Mouse (Mus musculus): ENCODE measurements around the gene Nfe2l2. TPM values are rescaled to one million over a fixed set of nuclear protein-coding genes. Genes with fewer than 3 reads are reported as not detected.
"Not testable (repeated sequence)": the region's sequence is repeated elsewhere in the genome, so short reads cannot be mapped to it uniquely, and the experiment has no call there.

Gene Nfe2l2
- polyA plus RNA-seq, 1 experiment, result 76.3 TPM

DNA sequence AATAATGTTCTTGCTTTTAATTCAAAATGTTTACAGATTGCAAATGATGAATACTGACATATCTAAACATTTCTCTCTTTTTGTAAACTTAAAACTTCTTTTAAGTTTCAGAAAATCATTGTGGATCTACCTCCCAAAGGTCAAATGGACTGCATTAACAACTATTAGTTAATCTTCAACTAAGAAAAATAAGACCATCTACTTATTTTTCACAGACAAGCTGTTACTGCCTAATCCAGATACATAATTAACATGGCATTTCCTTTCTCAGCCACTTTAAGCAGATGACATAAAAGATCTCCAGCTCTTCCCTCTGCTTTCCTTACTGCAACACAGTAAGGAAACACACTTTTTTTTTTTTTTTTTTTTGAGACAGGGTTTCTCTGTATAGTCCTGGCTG is 67.1 kb downstream of the Nfe2l2 start:
- TF ChIP-seq CTCF (IDR thresholded peaks at IDR 0.05; ENCODE audit: insufficient read depth, low read length) (no peak), POLR2A (IDR thresholded peaks at IDR 0.05; ENCODE audit: borderline replicate concordance, extremely low read depth, low read depth, low read length) (no peak)
- Histone ChIP-seq H3K4me3 (replicated peaks; ENCODE audit: extremely low read depth, low read depth, low read length) (no peak overlapping the region), H3K4me1 (ENCODE audit: control insufficient read depth, insufficient read depth, low read length) (no peaks in the 10 kb centered on the region)
- DNase-seq, result no peak

DNA sequence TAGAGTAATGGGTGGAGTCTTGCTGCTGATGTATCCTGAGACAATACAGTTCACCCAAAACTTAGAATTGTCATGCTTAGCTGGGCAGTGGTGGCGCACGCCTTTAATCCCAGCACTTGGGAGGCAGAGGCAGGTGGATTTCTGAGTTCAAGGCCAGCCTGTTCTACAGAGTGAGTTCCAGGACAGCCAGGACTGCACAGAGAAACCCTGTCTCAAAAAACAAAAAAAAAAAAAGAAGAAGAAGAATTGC is 67.5 kb downstream of the Nfe2l2 start:
- H3K4me3 ChIP-seq (replicated peaks; ENCODE audit: extremely low read depth, low read depth, low read length); DNase-seq; H3K4me1 ChIP-seq (ENCODE audit: control insufficient read depth, insufficient read depth, low read length): not testable (repeated sequence)
- 92% methylated on average over 2 of the region's 2 CpGs for WGBS

DNA sequence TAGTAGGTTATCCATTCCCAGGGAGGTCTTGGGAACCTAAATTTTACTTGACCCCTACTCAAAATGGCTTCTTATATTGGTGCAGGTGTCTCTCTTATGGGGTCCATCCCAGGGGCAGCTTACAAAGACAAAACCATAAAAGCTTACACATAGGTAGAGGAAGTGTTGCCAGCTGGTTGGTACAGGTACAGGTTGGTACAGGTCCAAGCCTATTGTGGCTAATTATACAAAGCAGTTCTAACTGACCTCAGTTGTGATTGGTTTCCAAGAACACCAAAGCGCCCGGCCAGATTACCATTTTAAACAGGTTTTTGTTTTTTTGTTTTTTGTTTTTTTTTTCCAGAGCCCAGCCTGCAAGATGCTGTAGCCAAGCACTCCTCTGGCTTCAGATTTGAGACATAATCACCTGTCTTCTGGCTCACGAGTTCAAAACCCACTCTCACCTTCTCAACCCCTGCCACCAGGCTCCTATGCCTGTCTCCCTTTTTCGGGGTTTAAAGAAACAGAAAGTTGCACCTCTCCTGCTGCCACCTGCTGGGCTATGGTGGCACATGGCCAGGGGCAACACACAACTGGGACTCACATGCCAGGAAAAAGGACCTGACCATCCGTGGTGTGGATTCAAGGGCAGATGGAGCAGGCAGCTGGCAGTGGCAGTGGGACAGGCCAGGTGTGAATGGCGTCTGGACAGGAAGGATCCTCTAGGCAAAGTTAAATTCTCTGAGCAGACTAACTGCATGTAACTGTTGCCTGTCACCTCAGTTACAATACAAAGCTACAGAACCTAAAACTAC is 68.0 kb downstream of the Nfe2l2 start:
- H3K4me3 ChIP-seq (replicated peaks; ENCODE audit: extremely low read depth, low read depth, low read length), result no peak overlapping the region
- WGBS, result 48% methylated on average over 6 of the region's 6 CpGs
- no peaks in the 10 kb centered on the region for H3K4me1 ChIP-seq (ENCODE audit: control insufficient read depth, insufficient read depth, low read length)
- DNase-seq, result peak; percentile 57
- TF ChIP-seq POLR2A (IDR thresholded peaks at IDR 0.05; ENCODE audit: borderline replicate concordance, extremely low read depth, low read depth, low read length) (no peak), CTCF (IDR thresholded peaks at IDR 0.05; ENCODE audit: insufficient read depth, low read length) (peak; percentile 54; the same call in 1 of the 2 replicates)

DNA sequence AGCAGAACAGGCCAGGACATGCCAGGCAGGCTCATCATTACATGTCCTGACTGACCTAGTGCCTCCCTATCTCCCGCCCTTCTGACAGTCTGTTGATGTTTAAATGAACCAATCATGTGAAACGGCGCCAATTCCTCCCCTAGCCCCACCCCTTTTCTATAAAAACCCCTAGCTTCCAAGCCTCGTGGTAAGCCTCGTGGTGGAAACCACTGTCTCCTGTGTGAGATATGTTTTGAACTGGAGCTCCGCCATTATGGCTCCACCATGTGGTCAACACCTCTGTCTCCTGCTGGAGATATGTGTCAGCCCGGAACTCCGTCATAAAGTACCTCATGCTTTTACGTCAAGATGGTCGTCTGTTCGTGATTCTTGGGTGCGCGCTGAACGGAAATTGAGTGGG is 70.0 kb downstream of the Nfe2l2 start:
- not testable (repeated sequence) for H3K4me3 ChIP-seq (replicated peaks; ENCODE audit: extremely low read depth, low read depth, low read length); DNase-seq; H3K4me1 ChIP-seq (ENCODE audit: control insufficient read depth, insufficient read depth, low read length)
- 84% methylated on average over 14 of the region's 14 CpGs for WGBS

DNA sequence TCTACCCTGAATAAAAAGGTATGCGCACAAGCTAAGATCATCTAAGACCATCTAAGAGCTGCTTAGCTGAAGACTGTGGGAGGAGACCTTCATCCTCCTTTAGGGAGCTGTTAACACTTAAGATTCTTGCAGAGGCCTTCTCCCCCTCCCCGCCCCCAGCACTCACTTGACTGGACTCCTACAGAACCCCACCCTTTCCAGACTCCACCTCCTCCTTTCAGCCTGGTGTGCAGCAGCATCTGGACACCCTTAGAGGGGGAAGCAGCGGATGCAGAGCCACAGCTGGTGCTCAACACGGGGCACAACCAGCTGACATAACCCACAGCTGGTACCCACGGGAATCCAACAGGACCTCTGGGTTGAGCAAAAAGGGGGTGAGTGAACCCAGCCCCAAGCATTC is 70.7 kb downstream of the Nfe2l2 start:
- no peak for DNase-seq
- 49% methylated on average over 5 of the region's 5 CpGs for WGBS

DNA sequence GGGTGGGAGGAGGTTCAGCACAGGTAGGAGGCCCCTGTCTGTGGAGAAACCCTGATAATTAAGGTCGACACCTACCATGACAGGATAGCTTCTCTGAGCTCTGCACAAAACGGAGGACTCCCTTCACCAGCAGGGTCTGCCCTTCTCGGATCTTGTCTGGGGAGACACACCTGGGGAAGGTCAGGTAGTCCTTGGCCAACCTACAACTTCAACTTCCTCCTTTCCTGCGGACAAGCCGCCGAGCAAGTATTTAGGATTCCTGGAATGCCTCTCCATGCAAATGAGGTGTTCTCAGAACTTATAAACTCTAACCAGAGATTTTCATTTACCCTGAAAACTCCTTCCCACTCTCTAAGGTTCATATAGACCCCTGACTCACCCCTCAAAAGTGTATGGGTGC is 71.1 kb downstream of the Nfe2l2 start:
- TF ChIP-seq CTCF (IDR thresholded peaks at IDR 0.05; ENCODE audit: insufficient read depth, low read length) (no peak), POLR2A (IDR thresholded peaks at IDR 0.05; ENCODE audit: borderline replicate concordance, extremely low read depth, low read depth, low read length) (no peak)
- WGBS, result 60% methylated on average over 6 of the region's 6 CpGs
- no peak for DNase-seq
- Histone ChIP-seq H3K4me1 (ENCODE audit: control insufficient read depth, insufficient read depth, low read length) (no peaks in the 10 kb centered on the region), H3K4me3 (replicated peaks; ENCODE audit: extremely low read depth, low read depth, low read length) (peak overlapping the region; percentile 37)

More for the DNA sequence above, 70.7 kb downstream of the Nfe2l2 start:
- TF ChIP-seq CTCF (IDR thresholded peaks at IDR 0.05; ENCODE audit: insufficient read depth, low read length), result no peak
- TF ChIP-seq POLR2A (IDR thresholded peaks at IDR 0.05; ENCODE audit: borderline replicate concordance, extremely low read depth, low read depth, low read length), result no peak
- Histone ChIP-seq H3K4me3 (replicated peaks; ENCODE audit: extremely low read depth, low read depth, low read length) (no peak overlapping the region), H3K4me1 (ENCODE audit: control insufficient read depth, insufficient read depth, low read length) (no peaks in the 10 kb centered on the region)

DNA sequence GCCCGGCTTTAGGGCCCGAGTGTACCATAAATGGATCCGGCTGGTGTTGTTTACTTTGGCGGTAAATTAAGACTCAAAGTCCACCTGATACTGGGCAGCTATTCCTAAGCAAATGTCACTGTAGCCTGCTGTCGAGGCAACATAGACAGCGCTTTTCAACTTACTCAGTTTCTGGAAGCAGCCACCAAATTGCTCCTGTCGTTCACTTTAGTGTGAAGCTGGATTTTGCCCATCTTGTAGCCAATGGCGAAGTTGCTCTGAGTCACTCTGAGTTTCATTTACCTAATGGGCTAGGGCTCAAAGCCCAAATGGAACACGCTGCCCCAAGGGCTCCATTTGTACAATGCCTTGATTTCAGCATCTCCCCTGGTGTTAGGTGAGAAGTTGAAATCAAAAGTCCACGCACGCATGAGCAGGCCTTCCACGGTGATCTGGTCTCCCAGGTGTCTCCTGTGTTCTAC is 71.7 kb downstream of the Nfe2l2 start:
- 76% methylated on average over 12 of the region's 12 CpGs for WGBS
- peak overlapping the region; percentile 8 for H3K4me3 ChIP-seq (replicated peaks; ENCODE audit: extremely low read depth, low read depth, low read length)
- TF ChIP-seq CTCF (IDR thresholded peaks at IDR 0.05; ENCODE audit: insufficient read depth, low read length), result no peak
- TF ChIP-seq POLR2A (IDR thresholded peaks at IDR 0.05; ENCODE audit: borderline replicate concordance, extremely low read depth, low read depth, low read length), result no peak
- DNase-seq, result no peak
- no peaks in the 10 kb centered on the region for H3K4me1 ChIP-seq (ENCODE audit: control insufficient read depth, insufficient read depth, low read length)

DNA sequence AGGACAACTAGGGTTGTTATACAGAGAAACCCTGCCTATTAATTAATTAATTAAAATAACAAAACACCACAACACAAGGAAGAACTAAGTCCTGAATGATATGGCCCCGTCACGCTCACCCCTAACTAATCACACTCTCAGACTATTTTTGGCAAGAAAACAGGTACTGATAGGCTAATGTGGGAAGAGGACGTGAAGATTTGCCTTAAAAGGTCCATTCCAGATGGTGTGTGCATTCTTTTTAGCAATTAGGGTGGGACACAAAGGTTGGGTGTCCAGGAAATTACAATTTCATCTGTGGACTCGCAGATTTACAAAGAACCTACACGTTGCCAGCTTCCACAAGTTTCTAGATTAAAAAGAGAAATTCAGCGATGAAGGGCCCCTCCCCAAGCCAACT is 72.4 kb downstream of the Nfe2l2 start:
- 77% methylated on average over 6 of the region's 6 CpGs for WGBS
- TF ChIP-seq POLR2A (IDR thresholded peaks at IDR 0.05; ENCODE audit: borderline replicate concordance, extremely low read depth, low read depth, low read length), result no peak
- TF ChIP-seq CTCF (IDR thresholded peaks at IDR 0.05; ENCODE audit: insufficient read depth, low read length), result no peak
- no peak for DNase-seq
- Histone ChIP-seq H3K4me3 (replicated peaks; ENCODE audit: extremely low read depth, low read depth, low read length) (no peak overlapping the region), H3K4me1 (ENCODE audit: control insufficient read depth, insufficient read depth, low read length) (no peaks in the 10 kb centered on the region)

DNA sequence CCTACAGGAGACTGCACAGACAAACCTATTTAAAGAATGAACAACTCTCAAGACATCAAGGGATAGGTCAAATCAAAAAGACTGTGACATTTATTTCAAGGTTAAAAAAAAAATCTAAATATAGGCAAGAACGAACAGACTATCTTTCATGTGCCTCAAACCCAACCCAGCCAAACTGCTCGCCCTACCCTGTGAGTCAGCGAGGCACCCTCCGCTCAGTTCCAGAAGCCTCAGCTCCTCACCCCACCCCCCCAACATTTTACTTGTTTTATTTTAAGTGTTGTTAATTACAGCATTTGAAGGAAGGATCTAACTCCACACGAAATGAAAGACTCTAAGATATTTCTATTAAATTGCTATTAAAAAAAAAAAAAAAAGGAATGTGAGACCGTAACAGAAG is 73.0 kb downstream of the Nfe2l2 start:
- H3K4me3 ChIP-seq (replicated peaks; ENCODE audit: extremely low read depth, low read depth, low read length), result no peak overlapping the region
- H3K4me1 ChIP-seq (ENCODE audit: control insufficient read depth, insufficient read depth, low read length), result no peaks in the 10 kb centered on the region
- TF ChIP-seq CTCF (IDR thresholded peaks at IDR 0.05; ENCODE audit: insufficient read depth, low read length), result no peak
- TF ChIP-seq POLR2A (IDR thresholded peaks at IDR 0.05; ENCODE audit: borderline replicate concordance, extremely low read depth, low read depth, low read length), result no peak
- no peak for DNase-seq
- WGBS, result 66% methylated on average over 6 of the region's 6 CpGs

DNA sequence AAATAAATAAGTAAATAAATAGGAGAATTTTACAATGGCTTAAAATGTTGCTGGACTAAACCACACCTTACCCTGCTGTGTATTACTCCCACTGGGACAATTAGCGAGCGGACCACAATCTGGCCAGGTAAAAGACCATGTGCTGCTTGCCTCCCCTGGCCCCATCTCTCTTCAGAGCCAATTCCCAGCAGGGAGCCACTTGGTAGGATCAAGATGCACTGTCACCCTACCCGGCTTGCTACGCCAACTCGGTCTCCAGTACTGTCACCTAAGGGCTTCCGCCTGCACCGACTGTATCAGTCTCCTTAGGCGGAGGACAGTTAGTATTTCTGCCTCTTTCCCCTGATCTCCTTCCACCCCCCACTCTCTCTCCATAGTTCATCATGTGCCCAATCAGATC is 76.0 kb downstream of the Nfe2l2 start:
- WGBS, result 96% methylated on average over 8 of the region's 8 CpGs
- Histone ChIP-seq H3K4me1 (ENCODE audit: control insufficient read depth, insufficient read depth, low read length) (no peaks in the 10 kb centered on the region), H3K4me3 (replicated peaks; ENCODE audit: extremely low read depth, low read depth, low read length) (no peak overlapping the region)
- TF ChIP-seq CTCF (IDR thresholded peaks at IDR 0.05; ENCODE audit: insufficient read depth, low read length) (no peak), POLR2A (IDR thresholded peaks at IDR 0.05; ENCODE audit: borderline replicate concordance, extremely low read depth, low read depth, low read length) (no peak)
- no peak for DNase-seq

All from lung, adult 2 months (tissue).